Mouse (Mus musculus): ENCODE measurements around the gene Hist1h1c.

- TF ChIP-seq POLR2A (IDR thresholded peaks at IDR 0.05; ENCODE audit: borderline replicate concordance, extremely low read depth, low read depth, low read length): no peak
- TF ChIP-seq CTCF (IDR thresholded peaks at IDR 0.05; ENCODE audit: insufficient read depth, low read length): no peak
Measured at GRCm38 (mm10) chr13:23764324-23765171, 25.9 kb downstream of the Hist1h1c start.
